Mouse (Mus musculus): ENCODE data around the gene Gm3468.
"Not testable (repeated sequence)": the region's sequence is repeated elsewhere in the genome, so short reads cannot be mapped to it uniquely, and the experiment has no call there.

Gm3468 gene

GRCm38 (mm10) chr14:6108272-6108925 lies at the start of gene Gm3468:
Gm3468 (minus strand) TSS chr14:6108665.
- DNase-seq (ENCODE audit: low spot score) = peak; percentile 59

- DNase-seq (ENCODE audit: low spot score) = not testable (repeated sequence)
Observed at GRCm38 (mm10) chr14:6125707-6126106, 17.2 kb upstream of the Gm3468 start, which contains the start of gene Gm3476. Gm3476 (minus strand) TSS chr14:6125807.

GRCm38 (mm10) chr14:6107500-6107899 lies 965 bp downstream of the Gm3468 start:
- DNase-seq (ENCODE audit: low spot score) = not testable (repeated sequence)

- DNase-seq (ENCODE audit: low spot score) = not testable (repeated sequence)
Observed at GRCm38 (mm10) chr14:6093842-6094241, 14.6 kb downstream of the Gm3468 start, which contains the start of gene Gm8206. Gm8206 (minus strand) TSS chr14:6093942.

- not testable (repeated sequence) for DNase-seq (ENCODE audit: low spot score)
Observed at GRCm38 (mm10) chr14:6058167-6058566, 50.3 kb downstream of the Gm3468 start, which contains the start of gene Gm6337. Gm6337 (minus strand) TSS chr14:6058267.
